Mouse (Mus musculus) liver, postnatal 0 days (tissue): ENCODE results near the gene Arhgef38.

Experiments
- CTCF ChIP-seq: sonication (generic); IDR thresholded peaks from 2 replicates; pipeline ENCODE4 v1.5.1; 2016; ENCODE audit warnings: antibody characterized with exemption, low read depth
- EP300 ChIP-seq: IDR thresholded peaks from 2 replicates; pipeline ENCODE4 v1.6.1; 2016; ENCODE audit warnings: antibody characterized with exemption, low read depth, mild to moderate bottlenecking

- TF ChIP-seq CTCF (no peak), EP300 (no peak)
Observed at GRCm38 (mm10) chr3:133188930-133189329, 45.8 kb downstream of the Arhgef38 start.
